Mouse (Mus musculus) subcutaneous adipose tissue, adult 2 months (tissue): ENCODE results near the gene Ppp1r12c. TPM values are rescaled to one million over a fixed set of nuclear protein-coding genes. Genes with fewer than 3 reads are reported as not detected.

Source experiments
- polyA plus RNA-seq: library from polyadenylated mRNA; depleted of rRNA; stranded (reverse); fragments of >200 nt; gene quantifications from 2 replicates; pipeline ENCODE4 v1.2.3, GENCODE M21; 2012; ENCODE audit warnings: low replicate concordance; rRNA removed

The Ppp1r12c gene
- polyA plus RNA-seq, result 64.3 and 145 TPM in 2 replicates

GRCm38 (mm10) chr7:4501558-4502397, at the start of gene Ppp1r12c:
TSS of gene Ppp1r12c (minus strand) at chr7:4501680.

GRCm38 (mm10) chr7:4547221-4547641, 45.8 kb upstream of the Ppp1r12c start, which contains the start of gene Syt5:
TSS of gene Syt5 (minus strand) at chr7:4547541.

GRCm38 (mm10) chr7:4532005-4532729, 30.7 kb upstream of the Ppp1r12c start, which contains the start of gene Dnaaf3:
TSS of gene Dnaaf3 (minus strand) at chr7:4532453.

GRCm38 (mm10) chr7:4524212-4524922, 22.9 kb upstream of the Ppp1r12c start, which contains the start of gene Tnni3:
TSS of gene Tnni3 (minus strand) at chr7:4524229.

DNA sequence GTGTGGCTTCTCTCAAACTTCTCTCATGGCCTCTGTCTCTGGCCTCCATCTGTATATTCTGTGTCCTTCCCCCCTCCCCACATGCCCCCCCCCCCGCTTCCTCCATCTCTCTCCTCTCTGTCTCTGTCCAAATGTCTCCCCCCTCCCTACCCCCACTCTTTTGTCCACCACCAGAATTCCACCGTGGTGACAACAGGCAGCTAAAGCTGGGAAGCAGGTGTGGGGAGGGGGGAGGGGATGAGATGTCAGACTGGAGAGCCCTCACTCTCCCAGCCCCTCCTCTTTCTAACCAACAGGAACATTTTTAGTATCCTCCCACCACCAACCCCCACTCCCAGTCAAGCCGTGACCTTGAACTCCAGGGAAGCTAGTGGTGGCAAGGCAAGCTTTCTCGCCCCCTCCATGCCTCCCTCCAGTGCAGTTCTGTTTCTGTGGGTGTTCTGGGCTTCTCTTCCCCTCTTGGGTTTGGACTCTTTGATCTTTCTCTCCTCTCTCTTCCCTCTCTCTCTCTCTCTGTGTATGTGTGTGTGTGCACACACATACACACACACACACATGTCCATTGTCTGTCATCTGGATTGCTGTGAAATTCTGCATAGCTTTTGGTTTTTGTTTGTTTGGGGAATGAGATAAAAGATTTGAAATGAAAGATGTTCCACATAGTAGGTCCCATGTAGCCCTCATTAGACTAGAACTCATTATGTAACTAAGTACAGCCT, 15.0 kb upstream of the Ppp1r12c start, which contains the start of gene Tnnt1:
Tnnt1 (minus strand) TSS at position 51 of the 719 bp plus-strand sequence.

DNA sequence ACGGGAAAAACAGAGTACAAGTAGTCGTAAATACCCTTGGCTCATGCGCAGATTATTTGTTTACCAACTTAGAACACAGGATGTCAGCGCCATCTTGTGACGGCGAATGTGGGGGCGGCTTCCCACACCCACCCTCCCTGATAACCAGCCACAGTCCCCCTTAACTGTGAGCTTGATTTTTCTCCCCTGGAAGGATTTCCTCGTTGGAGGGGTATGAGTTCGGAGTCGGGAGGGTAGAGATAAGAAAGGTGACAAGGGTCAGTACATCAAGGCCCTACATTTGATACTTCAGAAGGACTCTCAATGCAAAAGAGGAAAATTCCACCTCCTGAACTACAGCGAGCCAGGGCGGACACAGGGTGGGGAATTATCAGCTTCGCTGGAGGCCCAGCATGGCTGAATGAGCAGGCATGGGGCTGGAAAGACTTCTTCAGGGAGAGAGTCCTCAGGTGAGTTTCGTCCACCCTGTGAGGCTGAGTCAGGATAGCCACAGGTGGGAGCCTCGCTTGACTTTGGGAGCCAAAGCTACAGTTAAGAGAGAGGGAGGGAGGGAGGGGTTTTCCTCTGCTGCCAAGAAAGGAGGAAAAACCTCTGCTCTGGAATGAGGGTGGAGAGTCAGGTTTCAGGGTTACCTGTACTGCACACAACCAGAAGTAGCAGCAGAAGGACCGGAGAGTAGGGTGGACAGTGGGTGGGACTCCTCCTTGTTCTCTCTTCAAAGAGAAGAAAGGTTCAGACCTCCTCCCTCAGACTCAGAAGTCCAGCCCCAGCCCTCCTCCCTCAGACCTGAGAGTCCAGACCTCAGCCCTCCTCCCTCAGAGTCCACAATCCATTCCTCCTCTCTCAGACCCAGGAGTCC, 40.7 kb downstream of the Ppp1r12c start, which contains the start of gene Eps8l1:
Eps8l1 (plus strand) TSS at position 99 of the 859 bp plus-strand sequence.

GRCm38 (mm10) chr7:4445216-4445791, 56.2 kb downstream of the Ppp1r12c start, which contains the start of gene Rdh13:
TSS of gene Rdh13 (minus strand) at chr7:4445649.

Other genes with a start within 250 kb of the Ppp1r12c start
- 0.86 and 3.1 TPM in 2 replicates for gene Ncr1, start 164.0 kb downstream of the Ppp1r12c start, polyA plus RNA-seq
- gene Gp6, start 103.9 kb downstream of the Ppp1r12c start, polyA plus RNA-seq, result not detected in 2 replicates
- 15.7 and 23.9 TPM in 2 replicates for gene Rdh13, start 56.0 kb downstream of the Ppp1r12c start, polyA plus RNA-seq
- gene Eps8l1, start 41.0 kb downstream of the Ppp1r12c start, polyA plus RNA-seq, result 1.5 and 11.2 TPM in 2 replicates
- 0.43 and 3.1 TPM in 2 replicates for gene Tnnt1, start 14.7 kb upstream of the Ppp1r12c start, polyA plus RNA-seq
- gene Tnni3, start 22.5 kb upstream of the Ppp1r12c start, polyA plus RNA-seq, result 2.8 and 4.5 TPM in 2 replicates
- gene Dnaaf3, start 30.8 kb upstream of the Ppp1r12c start, polyA plus RNA-seq, result 3.1 and 6.7 TPM in 2 replicates
- 0.30 and 0.50 TPM in 2 replicates for gene Syt5, start 45.9 kb upstream of the Ppp1r12c start, polyA plus RNA-seq
- 0.59 TPM in 1 of 2 replicates, not detected in the other for gene Ptprh, start 102.4 kb upstream of the Ppp1r12c start, polyA plus RNA-seq
- 9.6 and 15.2 TPM in 2 replicates for gene Tmem86b, start 129.7 kb upstream of the Ppp1r12c start, polyA plus RNA-seq
- gene Ppp6r1, start 157.3 kb upstream of the Ppp1r12c start, polyA plus RNA-seq, result 77.9 and 140 TPM in 2 replicates
- 36.3 and 51.8 TPM in 2 replicates for gene Hspbp1, start 183.4 kb upstream of the Ppp1r12c start, polyA plus RNA-seq
- 2.8 and 14.9 TPM in 2 replicates for gene Brsk1, start 188.9 kb upstream of the Ppp1r12c start, polyA plus RNA-seq
- 1.5 and 1.7 TPM in 2 replicates for gene Tmem150b, start 223.6 kb upstream of the Ppp1r12c start, polyA plus RNA-seq
- 69.5 and 121 TPM in 2 replicates for gene Kmt5c, start 238.4 kb upstream of the Ppp1r12c start, polyA plus RNA-seq